Mouse (Mus musculus) cerebellum, postnatal 14 days (tissue): Measurements from ENCODE around the gene Il20rb.

Source experiments
- DNase-seq, 2 experiments: peaks; one replicate each; pipeline ENCODE4 v3.0.0; 2021; ENCODE audit warnings: mixed read lengths in 2 of 2

The Il20rb gene

DNA sequence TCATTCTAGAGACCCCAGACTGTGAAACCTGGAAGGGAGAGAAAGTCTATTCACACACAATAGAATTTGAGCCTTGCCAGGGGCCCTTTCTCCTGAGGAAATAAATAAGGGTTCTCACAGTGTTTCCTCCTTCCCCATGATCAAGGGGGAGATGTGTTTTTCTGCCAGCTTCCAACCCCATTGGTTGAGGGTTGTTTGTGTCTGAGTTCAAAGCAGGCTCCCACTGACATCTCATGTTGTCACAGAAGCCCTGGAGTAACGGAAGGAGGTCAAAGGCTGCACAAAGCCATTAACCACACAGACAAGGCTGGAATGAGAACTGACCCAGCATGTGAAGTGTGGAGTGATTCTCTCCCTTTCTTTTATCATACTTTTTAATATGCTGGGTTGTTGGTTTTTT is 69.8 kb downstream of the Il20rb start:
- no peak for DNase-seq

DNA sequence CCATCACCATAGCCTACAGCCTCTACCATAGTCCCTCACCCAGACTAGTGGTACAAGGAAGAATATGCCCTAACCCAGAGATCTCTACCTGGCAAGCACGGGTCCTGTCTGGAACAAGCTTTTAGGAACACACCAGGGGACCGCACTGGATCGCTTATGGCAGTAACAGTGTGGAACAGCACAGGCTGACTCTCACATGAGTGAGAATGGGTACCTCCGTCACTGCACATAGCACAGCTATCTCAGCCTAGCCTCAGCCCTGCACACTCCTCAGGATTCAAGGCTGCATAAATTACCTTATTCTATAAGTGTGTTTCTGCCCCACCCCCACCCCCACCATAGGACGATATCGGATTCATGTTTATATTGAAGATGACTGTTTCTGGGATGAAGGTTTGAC is 70.3 kb downstream of the Il20rb start:
- DNase-seq, result no peak

DNA sequence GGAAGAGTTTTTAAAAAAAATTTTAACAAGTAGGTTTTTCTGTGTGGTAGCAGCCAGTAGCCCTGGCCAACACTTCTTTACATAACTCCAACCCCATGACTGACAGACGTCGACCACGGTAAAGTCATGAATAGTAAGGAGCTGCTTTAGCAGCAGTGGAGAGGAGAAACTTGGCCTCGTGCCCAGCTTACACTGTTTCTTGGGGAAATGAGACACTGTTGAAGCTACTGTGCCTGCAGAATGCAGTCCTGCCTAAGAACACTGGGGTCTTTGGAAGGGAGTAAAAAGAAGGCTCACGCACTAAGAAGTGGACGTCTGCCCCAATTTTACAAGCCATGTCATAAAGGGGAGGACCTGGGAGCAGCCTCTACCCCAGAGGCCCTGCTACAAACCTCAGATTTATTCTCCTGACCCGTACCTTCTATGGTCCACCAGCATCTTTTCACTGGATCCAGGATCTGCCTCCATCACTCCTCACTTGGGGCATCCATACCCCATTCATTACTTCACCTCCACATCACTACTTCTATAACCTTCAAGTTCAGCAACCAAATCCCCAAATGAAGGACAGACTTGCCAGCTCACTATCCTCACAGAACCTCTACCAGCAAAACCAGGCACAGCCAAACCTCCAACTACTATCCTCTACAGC is 71.1 kb downstream of the Il20rb start:
- peak; percentile 48 to 70 for DNase-seq
